Mouse (Mus musculus) gastrocnemius, postnatal 25 days (tissue): Measurements from ENCODE around the gene Camk2b. TPM values are rescaled to one million over a fixed set of nuclear protein-coding genes. Genes with fewer than 3 reads are reported as not detected.
A peak's percentile ranks its signal among the peaks of the same experiment; 100 is the strongest.

Experiments
- DNase-seq: peaks from one replicate; pipeline ENCODE4 v3.0.0; 2022
- total RNA-seq, 2 experiments: library from RNA; stranded (reverse); gene quantifications; 1 replicate in 1 of 2; 2 replicates in 1 of 2; pipeline ENCODE4 v1.2.3; 2021

Gene Camk2b
- total RNA-seq, 2 experiments from 2014 or later, result 115 to 121 TPM

- no peak for DNase-seq
Observed at GRCm38 (mm10) chr11:6050066-6050560, 16.0 kb downstream of the Camk2b start.

GRCm38 (mm10) chr11:6048208-6048607, 18.0 kb downstream of the Camk2b start:
- DNase-seq, result no peak

GRCm38 (mm10) chr11:6038929-6039328, 27.2 kb downstream of the Camk2b start:
- no peak for DNase-seq

- DNase-seq, result peak; percentile 40
Observed at GRCm38 (mm10) chr11:6037686-6038085, 28.5 kb downstream of the Camk2b start.

- DNase-seq, result peak; percentile 82
Observed at GRCm38 (mm10) chr11:6037198-6037597, 29.0 kb downstream of the Camk2b start.

DNA sequence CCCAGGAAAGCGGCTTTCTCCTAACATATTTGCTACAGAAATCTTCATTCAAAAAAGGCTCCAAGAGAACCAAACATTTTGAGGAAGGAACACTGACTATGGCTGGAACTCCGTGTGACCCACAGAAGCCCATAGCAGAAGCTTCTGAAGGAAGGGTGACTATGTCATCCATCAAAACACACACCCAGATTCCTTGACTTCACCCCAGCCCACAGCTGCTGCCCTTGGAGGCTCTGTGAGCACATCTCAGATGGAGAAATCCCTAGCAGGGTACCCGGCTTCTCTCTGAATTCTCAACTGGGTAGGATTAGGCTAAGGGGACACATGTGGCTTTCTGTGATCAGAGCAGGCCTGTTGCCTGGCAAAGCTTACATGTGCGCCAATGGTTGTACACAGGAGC, 29.7 kb downstream of the Camk2b start:
- DNase-seq, result no peak

DNA sequence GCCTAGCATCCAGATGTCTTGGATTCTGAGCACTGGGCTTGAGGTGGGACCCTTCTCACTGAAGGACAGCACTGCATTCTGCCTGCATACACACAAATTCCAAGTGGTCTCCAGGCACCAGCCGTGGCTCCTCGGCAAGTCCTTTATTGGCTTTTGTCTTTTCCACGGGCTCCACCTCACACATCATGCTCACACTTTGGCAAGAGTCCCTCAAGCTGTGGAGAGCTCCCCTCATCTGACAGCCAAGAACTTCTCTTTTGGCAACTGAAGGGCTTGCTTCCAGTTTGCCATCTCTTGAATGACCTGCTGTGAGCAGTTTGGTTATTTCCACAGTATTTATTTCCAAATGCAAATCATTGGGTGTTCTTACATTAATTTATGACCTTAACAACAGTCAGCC, 30.6 kb downstream of the Camk2b start:
- DNase-seq, result no peak

GRCm38 (mm10) chr11:6034740-6035139, 31.4 kb downstream of the Camk2b start:
- no peak for DNase-seq

DNA sequence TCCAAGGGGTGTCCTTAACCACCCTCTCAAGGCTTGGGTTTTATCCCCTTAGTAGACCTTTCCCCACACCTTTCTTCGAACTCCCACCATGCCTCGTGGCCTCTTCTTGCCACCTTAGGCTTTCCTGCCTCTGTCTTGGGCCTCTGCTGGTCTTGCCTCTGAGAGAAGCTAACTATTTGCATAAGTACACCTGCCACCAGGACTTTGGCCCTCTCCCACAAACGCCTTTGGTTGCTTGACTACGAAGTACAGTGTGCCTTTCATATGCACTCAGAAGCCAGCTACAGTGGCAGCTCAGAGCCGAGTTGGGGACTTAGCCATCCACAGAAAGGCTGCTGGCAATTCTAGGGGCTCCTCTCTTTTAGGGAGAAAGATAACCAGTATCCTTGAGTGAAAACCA, 32.4 kb downstream of the Camk2b start:
- no peak for DNase-seq

DNA sequence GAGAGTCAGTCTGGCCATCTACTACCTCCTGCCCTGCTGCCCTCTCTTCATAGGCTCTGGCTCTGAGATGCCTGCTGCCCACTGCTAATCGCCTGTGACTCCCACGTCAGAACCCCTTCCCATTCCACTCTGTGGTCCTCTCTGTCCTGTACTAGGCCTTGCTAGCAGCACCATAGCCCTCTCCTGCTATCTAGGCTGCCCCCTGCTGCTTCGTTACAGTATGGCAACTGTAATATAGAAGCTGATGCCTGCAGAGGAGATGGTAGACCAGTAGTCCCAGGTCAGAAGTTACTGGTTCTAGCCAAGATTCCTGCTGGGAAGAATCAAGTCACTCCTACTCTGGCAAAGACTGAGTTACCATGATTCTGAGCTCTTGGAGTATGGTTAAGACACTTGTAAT, 33.0 kb downstream of the Camk2b start:
- DNase-seq, result no peak

- peak; percentile 82 for DNase-seq
Observed at GRCm38 (mm10) chr11:6030650-6031049, 35.5 kb downstream of the Camk2b start.

DNA sequence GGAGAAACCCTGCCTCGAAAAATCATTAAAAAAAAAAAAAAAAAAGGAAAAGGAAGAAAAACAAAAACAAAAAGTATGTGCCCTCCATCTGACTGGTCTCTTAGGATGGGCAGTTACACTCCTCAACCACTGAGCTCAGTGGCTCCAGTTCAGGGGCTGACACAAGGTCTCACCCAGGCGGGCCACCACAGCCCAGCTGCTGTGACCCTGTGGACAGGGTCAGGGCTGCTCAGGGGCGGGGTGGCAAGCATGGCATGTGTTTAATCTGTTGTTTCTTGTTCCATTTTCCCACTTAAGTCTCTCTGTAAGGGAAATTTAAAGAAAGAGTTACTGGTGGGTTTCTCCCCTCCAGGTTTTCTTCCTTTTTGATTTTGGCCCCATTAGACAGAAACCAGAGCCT, 36.4 kb downstream of the Camk2b start:
- no peak for DNase-seq

DNA sequence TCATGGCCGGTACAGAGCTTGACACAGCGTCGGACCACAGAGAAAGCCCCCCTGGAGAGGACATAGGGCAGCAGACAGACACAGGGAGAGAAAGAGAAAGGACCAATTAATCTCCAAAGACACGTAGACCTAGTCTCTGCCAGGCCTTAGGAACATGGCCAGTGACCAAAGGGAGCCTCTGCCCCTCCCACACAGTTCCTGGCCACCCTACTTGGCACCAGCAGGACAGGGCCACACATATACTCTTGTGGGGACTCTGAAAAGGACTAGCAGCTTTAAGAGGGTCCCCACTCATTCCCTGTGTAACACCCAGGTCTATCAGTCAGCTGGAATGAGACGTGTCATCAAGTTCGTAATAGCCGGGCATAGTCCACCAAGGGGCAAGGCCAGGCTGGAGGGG, 37.3 kb downstream of the Camk2b start:
- no peak for DNase-seq

GRCm38 (mm10) chr11:6026361-6026760, 39.8 kb downstream of the Camk2b start:
- DNase-seq, result peak; percentile 54

GRCm38 (mm10) chr11:6024923-6025652, 41.1 kb downstream of the Camk2b start:
- peak; percentile 70 for DNase-seq

GRCm38 (mm10) chr11:6020897-6021839, 45.0 kb downstream of the Camk2b start:
- peak; percentile 5 for DNase-seq

GRCm38 (mm10) chr11:6020360-6020759, 45.8 kb downstream of the Camk2b start:
- no peak for DNase-seq

- no peak for DNase-seq
Observed at GRCm38 (mm10) chr11:6018218-6019010, 47.7 kb downstream of the Camk2b start.

DNA sequence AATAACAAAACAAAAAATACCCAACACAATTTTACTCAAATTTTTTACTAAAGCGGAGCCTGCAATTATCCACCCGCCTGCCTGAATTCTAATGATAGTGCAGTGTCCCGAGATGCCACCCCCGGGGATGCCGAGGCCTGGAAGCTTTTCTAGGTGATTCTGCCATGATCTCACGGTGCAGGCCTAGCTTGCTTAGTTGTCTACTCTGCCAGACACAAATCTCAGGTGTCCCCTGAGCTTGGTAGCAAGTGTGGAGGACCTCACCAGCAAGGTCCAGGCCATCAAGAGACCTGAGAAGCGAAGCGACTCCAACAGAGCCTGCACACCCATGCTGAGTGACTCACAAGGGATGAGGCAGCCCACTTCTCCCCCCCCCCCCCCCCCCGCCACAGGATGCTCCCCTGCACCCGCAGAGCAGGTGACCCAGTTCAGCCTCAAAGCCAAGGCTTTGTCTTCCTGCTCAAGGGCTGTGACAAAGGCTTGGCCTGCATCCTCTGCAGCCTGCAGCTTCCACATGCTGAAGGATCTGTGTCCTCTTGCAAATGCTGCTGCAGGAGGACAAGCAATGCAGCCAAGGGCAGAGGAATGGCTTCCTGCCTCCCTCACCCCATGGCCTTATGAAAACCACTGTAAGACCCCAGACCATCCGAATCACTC, 48.5 kb downstream of the Camk2b start:
- no peak for DNase-seq

GRCm38 (mm10) chr11:6016797-6017395, 49.3 kb downstream of the Camk2b start:
- no peak for DNase-seq

GRCm38 (mm10) chr11:6016368-6016767, 49.8 kb downstream of the Camk2b start:
- no peak for DNase-seq
